Mouse (Mus musculus): ENCODE measurements at regions not wholly inside any gene's neighbourhood (a gene's known extent, or its start where the extent isn't known, plus 50 kb on each side); places are given as distances from the start of the nearest gene placed in this dataset.

DNA sequence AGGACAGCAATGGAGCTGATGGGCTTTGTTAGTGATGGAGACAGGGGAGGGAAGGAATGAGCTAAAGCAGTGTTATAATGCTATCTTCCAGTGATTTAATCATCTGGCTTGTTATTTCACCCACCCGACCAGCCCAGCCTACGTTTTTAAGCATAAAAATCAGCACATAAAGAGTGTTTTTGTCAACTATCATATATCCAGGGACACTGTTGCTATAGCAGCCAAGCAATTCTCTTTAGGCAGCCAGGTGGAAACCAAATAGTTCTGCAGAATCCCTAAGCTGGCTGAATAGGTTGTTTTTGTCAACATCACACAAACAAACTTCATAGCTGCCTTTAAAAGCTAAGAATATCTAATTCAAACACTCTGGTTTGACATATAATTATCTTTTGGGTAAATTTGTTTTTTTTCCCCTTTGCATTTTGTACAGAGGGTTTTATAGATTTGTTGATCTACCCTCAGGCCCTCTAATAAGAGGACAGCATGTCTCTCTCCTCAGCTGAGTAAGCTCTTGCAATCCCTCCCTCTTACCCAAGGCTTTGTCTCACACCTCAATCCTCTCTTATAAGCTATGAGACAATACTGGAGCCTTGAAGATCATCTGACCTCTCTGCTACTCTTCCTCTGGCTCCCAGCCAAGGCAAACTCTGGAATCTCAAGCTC, 104.7 kb upstream of the Camk2d start:
- no peak for DNase-seq (ENCODE audit: extremely low spot score in 1 of 2, low spot score in 1 of 2)

DNA sequence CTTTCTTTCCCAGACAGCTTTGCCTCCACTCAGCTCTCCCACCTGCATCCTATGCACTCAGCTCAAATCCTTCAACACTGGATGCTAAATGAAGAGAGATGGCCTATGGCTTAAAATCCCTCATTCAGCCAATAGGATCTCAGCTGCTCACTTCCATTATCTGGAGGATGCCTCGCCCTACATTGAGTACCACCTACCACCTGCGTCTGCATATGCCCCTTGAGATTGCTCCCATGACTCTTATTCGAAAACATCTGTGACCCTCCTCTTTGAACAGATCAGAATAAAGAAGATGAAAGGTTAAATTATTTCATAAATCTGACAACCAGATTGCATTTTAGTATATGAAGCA, 104.2 kb upstream of the Camk2d start:
- no peak for DNase-seq (ENCODE audit: extremely low spot score in 1 of 2, low spot score in 1 of 2)

DNA sequence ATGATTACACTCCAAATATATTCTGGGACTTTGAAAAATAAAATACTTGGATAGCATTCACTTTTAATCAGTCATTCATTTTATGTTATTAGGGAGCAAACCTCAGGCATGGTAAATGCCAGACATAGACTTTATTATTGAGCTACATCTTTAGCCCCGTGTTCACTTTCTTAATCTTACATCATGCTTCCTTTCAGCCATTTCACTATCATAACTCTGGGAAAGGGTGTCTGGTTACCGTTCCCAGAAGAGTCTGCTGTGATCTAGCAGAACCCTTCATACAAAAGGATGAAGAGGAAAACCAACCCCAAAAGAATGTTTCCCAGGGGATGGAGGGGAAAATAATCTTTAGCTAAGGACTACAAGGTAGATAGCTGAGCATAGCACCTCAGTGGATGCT, 97.3 kb upstream of the Camk2d start:
- DNase-seq (ENCODE audit: extremely low spot score in 1 of 2, low spot score in 1 of 2): no peak

DNA sequence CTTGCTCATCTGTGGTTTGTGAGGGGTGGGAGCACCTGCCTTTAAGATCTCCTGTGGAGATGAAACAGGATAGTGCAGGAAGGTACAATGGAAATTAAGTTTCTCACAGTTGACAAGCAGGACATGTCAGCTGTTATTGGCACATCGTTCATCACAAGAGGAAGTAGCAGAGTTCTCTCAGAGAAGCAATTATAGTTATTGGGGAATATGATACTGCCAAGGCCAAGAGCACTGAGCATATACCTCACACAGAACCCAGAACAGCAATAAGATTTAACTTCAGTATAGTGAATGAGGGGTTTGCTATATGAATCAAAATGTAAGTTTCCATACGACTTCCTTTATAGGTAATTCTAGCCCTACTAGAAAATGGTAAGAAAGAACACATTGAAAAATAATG, 95.9 kb upstream of the Camk2d start:
- DNase-seq (ENCODE audit: extremely low spot score in 1 of 2, low spot score in 1 of 2): no peak

DNA sequence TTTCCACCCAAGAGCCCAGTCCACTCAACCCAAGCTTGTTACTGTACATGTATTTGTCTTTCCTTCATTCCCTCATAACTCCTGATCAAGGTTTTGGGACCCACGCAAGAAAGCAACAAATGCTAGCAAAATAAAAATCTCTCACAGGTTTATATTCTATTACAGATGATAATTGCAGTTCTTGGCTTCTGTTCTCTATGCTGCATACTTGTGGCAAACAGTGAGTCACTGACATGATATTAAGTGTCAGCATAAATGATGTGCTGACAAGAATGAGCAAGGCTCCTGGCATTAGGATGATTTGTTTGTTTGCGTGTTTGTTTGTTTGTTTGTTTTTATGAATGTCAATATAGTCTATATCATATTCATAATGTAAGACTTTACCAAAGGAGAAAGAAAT, 94.3 kb upstream of the Camk2d start:
- no peak for DNase-seq (ENCODE audit: extremely low spot score in 1 of 2, low spot score in 1 of 2)

DNA sequence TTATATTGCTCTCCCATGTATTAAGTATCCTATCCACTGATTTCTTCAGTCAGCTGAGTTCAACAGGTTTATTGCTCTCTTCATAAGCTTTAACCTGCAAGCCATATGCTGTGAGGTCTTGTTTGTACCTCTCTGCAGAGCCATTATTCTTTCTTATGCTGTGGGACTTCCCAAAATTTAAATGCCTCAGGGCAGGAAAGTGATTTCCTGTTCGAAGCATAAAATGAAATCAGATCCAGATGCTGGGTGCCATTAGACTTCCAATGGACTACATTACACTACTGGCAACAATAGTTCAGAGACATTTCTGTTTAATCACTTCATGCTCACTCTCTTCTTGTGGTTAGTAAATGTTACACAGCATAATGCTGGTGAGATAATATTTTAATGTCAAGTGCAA, 90.4 kb upstream of the Camk2d start:
- no peak for DNase-seq (ENCODE audit: extremely low spot score in 1 of 2, low spot score in 1 of 2)

DNA sequence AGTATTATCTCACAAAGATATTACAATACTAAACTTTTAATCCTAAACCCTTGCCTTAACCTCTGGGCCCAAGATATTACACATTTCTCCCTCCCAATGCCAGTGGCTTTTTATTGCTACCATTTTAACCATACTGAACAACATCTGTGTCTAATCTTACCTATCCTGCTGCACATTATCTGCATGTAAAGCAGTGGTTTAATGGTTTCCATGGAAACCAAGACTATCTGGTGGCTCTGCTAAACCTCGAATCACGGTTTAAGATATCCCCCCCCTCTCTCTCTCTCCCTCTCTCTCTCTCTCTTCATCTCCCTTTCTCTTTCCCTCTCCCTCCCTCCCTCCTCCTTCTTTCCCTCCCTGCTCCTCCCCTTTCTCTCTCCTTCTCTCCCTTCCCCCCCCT, 81.3 kb upstream of the Camk2d start:
- DNase-seq (ENCODE audit: extremely low spot score in 1 of 2, low spot score in 1 of 2): no peak

DNA sequence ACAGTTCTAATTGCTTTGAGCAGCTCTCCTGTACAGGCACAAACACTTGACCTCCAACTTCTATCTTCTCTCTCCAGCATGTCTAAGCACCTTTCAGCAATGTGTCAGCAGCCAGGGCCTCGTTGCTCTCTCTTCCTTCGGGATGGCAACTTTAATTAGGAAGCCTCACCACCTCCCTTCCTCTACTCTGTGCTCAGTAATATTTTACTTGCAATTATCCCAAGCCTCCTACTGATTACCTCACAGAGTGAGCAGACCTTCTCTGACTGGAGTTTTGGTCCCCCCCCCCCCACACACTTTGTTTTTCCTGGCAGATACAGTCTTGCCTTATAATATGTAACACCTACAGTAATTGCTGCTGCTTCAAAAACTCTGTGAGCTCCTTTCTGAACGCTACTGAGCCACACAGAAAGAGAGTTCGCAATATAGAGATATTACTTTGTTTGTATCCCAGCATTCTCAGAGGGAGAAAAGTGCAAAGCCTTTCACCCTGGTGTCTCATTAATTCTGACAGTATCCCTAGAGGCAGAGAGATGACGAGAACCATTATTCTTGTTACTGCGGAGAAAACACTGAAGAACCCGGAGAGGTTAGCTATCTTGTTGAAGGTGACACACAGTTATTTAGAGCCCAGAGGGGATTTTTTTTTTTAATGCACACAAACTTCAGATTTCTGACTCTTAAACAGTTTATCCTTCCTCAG, 61.8 kb upstream of the Camk2d start:
- no peak for DNase-seq (ENCODE audit: extremely low spot score in 1 of 2, low spot score in 1 of 2)

DNA sequence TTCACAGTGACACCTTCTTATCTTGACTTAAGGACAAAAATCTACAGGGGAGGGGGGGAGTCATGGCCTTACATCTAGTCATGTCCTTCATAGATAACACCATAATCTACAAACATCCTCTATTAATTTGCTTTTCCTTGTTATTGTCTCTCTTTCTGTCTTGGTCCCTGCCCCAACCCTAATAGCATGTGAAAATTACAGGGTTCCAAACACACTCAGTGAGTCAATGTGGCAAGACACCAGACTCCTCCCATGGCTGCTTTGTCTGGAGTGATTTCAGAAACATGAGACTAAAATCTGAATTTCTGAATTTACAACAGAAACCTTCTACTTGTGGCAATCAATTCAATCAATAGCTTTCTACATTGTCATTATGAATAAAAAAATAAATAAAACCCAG, 60.8 kb upstream of the Camk2d start:
- no peak for DNase-seq (ENCODE audit: extremely low spot score in 1 of 2, low spot score in 1 of 2)

DNA sequence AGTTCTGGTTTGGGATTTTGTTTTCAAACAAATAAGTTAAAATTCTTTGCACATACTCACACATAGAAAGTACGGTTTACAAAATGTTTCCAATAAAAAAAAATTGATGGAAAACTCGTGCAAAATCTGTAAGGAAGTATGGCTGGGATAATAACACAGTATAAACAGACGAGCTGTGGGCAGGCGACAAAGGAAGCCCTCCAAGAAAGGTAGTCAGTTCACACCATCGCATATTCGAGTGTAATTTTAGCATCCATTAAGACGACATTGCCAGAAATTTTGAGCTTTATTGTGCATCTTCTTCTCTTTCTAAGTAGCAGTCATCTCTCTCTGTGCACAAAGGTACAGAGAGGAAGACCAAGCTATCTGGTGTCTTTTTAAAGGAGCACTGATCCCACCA, 57.6 kb upstream of the Camk2d start:
- DNase-seq (ENCODE audit: extremely low spot score in 1 of 2, low spot score in 1 of 2): peak; percentile 21 to 39

DNA sequence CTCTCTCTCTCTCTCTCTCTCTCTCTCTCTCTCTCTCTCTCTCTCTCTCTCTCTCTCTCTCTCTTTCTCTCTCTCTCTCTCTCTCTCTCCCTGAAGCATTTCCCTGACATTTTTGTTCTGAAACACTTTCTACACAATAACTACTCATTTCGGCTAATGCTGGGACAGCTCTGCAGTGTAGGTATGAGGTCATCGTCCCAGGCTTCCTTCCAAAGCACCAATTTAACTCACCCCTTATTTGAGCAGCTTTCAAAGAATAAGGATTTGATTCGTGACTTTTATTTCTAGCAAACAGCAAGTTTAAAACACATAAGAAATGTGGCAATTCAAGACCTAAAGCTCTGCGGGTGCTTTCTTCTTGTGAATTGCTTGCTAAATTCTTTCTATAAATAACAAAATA, 55.0 kb upstream of the Camk2d start:
- peak; percentile 14 to 38 for DNase-seq (ENCODE audit: extremely low spot score in 1 of 2, low spot score in 1 of 2)
